Mouse (Mus musculus): ENCODE data around the gene Wnt6. TPM values are rescaled to one million over a fixed set of nuclear protein-coding genes. Genes with fewer than 3 reads are reported as not detected.
A peak's percentile ranks its signal among the peaks of the same experiment; 100 is the strongest.
"Not testable (repeated sequence)": the region's sequence is repeated elsewhere in the genome, so short reads cannot be mapped to it uniquely, and the experiment has no call there.

The Wnt6 gene
- total RNA-seq, 2 experiments from 2014 or later, result 0.35 to 0.46 TPM

DNA sequence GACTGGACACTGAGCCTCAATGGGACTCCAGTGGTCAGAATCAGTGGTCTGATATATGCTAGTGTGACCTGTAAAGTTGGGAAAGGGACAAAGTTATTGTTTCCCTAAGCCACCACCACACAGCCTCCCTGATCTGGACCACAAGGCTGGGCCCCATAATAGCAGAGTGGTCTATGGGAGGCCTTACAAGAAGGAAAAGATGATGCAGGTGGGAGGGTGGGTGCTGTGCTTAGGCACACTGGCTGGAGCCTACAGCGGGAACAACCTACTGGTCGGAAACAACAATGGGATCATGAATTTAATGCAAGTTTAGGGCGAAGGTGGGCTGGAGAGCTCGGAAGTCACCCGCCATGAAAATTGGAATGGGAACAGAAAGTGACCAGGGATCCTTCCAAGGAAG is 34.2 kb downstream of the Wnt6 start:
- DNase-seq (ENCODE audit: low spot score in 2 of 2), result no peak

DNA sequence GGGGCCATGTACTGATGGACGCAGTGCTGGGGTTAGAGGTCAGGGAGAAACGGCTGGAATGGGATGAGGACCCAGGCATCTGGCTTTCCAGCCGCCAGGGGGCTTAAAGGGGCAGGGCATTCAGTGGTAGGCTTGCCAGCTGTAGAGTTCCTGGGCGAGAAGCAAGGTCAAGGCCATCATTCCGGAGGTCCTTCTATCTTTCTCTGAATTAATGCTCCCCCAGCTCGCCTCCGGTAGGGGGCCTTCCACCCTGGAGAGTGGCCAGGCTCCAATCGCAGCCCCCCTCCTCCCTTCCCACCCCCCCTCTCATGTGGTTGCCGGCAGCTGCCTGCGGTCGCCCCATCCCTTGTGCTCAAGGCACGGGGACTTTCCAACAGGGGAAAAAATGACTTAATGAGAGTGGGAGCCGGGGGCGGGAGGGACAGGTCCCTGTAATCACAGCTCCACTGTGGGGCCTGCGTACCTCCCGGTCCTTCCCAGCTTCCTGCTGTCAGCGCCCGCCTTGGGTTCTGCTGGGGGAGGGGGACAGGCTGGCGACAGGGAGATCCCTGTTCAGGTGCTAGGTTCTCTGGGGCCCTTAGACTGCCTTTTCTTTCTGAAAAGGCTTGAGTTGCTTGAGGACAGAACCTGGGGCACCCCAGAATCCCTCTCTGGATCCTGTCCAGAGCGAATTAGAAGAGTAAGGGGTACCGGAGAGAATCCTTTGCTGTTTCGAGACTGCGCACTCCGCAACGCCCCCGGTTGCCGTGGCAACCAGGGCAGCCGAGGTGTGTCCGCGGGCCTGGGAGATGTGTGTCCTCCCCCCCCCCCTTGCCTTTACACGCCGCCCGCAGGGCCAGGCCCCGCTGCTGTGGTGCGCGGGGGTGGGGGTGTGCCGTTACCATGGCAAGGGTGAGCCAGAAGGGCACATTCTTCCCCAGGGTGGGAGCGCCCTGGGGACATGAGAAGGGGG is 34.9 kb downstream of the Wnt6 start:
- peak in 1 of 2 experiments; percentile 70 for DNase-seq (ENCODE audit: low spot score in 2 of 2)

DNA sequence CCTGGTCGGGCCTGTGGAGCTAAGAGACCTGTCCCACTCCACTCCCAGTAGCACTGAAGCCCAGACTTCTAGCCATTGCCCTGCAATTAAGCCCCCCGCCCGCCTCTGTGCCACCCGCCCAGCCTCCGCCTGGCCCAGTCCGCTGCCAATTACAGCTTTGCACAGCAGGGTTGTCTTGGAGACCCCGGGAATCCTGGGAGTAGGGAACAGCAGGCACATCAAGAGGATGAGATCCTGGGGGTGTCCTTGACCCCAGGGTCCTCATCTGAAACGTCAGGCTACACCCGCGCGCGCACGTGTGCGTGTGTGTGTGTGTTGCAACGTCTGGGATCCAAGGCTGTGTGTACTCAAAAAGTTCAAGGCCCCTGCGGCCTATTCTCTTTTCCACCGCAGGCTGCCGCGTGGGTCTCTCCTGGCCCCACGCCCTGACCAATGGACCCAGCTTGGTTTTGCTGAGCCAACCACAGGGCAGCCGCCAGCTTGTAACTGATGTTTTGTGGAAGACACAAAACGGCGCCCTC is 35.9 kb downstream of the Wnt6 start:
- DNase-seq (ENCODE audit: low spot score in 2 of 2), result no peak

DNA sequence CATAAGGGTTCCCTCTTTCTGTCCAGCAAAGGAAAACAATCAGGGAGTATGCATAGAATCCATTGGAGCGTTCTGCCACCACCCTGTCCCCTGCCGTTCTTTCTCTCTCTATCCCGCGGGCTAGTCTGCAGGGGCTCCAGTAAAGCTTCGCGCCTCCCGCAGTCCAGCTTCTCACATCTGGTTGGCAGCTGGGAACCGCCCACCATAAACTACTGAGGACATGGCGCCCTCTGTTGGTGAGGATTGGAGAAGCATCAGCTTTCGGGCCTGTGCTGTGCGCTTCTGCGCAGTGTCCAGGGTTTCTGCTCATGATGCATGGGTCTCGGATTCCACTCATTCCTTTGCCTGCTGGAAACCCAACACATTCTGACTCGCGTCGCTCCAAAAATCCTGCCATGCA is 36.4 kb downstream of the Wnt6 start:
- DNase-seq (ENCODE audit: low spot score in 2 of 2), result peak; percentile 79 to 92

DNA sequence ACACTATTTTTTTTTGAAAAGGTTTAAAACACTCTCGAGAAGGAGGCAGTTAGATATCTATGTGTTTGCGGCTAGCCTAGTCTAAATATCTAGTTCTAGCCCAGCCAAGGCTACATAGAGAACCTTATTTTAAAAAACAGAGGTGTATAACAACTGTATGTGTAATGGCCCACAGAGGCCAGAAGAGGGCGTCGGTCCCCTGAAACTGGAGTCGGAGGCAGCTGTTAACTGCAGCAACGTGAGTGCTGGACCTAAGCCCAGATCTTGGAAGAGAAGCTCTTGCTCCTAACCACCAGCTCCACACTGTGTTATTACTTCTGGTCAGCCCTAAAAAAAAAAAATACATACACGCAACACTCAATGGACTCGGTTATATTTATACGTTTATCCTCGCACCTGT is 37.3 kb downstream of the Wnt6 start:
- no peak for DNase-seq (ENCODE audit: low spot score in 2 of 2)

DNA sequence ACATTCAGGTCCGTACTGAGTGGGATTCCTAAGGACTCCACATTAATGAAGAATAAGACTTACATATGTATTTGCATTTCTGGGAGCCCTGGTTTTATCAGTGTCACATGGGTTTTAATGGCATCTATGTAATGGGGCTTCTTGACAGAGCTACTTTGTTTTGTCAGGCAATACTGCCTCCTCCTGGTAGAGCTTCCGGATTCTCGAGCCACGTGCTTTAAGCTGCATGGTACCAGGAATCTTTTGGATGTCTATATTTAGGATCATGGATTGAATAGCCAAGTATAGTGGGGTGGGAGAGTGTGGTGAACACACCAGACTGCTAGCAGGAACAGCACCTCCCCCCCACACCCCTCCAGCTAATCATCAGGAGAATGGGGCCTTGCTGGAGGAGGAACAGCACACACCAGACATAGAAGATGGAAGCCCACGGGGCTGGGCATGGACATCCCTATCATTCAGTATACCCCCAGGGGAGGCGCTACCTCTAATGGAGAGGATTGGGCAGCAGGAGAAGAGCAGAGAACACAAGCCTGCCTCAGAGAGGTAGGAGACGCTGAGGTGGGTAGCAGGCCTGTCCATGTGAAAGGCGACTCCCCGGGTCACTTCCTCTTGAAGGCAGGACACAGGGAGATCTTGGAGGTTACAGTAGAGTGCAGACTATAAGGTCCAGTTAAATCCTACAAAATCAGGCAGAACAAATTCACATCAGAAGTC is 43.4 kb downstream of the Wnt6 start:
- DNase-seq (ENCODE audit: low spot score in 2 of 2), result no peak

DNA sequence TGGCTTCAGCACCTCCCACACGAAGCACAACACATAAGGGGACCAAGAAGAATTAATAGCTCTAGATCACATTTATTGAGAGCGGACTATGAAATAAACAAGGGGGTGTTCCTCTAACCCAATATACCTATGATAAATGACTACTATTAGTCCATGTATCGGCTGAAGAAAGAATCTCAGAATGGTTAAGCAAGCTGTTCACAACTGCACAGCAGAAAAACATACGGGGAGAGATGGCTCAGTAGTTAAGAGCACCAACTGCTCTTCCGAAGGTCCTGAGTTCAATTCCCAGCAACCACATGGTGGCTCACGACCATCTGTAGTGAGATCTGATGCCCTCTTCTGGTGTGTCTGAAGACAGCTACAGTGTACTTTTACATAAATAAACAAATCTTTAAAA is 44.3 kb downstream of the Wnt6 start:
- DNase-seq (ENCODE audit: low spot score in 2 of 2), result not testable (repeated sequence)

DNA sequence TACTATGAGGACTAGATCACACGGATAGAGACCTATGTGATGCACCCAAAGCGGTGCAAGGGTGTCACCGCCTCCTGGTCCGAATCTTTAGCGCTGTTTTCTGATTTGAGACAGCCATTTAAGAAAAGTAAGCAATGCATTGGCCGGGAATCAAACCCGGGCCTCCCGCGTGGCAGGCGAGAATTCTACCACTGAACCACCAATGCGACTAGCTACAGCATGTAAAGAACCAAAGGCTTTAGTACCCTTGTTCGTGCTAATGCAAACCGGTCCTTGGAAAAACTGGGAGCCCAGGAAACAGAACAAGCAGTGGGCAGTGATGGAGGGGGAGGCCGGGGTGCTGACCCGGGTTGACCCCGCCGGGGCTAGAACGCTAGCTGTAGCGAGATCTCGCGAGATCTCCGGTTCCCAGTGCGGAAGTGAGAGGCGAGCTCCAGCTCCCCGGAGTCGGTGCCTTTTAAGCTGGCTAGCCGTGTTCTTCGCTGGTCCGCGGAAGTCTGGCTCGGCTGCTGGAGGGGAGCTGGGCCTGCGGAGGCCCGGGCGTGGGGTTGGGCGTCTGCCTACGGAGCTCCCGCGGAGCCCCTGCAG is 45.0 kb downstream of the Wnt6 start:
- peak; percentile 85 to 91 for DNase-seq (ENCODE audit: low spot score in 2 of 2)

DNA sequence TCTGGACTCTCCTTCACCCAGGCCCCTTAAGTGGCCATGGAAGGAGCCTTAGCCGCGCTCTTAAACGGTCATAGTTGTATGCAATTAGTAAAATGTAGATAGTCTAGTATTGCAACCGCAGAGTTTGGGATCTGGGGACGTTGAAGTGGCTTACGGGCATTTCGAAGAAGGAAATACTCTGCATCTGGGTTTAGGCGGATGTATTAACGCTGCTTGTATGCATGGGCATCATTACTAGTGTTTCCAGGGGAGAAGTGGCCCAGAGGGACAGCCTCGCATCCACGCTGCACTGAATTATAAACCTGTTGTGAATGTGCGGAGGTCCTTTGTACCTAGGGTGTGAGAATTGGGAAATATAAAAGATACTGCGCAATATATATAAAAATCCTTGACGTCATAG is 45.5 kb downstream of the Wnt6 start:
- DNase-seq (ENCODE audit: low spot score in 2 of 2), result no peak

DNA sequence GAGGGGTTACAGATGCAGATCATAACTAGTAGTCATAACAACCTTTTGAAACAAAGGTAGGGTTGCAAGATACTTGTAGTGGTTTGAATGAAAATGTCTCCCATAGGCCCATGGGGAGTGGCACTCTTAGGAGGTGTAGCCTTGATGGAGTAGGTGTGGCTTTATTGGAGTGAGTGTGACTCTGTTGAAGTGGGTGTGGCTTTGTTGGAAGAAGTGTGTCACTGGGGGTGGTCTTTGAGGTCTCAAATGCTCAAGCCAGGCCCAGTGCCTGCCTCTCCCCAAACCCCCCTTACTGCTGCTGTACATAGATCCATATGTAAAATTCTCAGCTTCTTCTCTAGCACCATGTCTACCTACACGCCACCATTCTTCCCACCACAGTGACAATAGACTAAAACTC is 46.8 kb downstream of the Wnt6 start:
- DNase-seq (ENCODE audit: low spot score in 2 of 2), result no peak

DNA sequence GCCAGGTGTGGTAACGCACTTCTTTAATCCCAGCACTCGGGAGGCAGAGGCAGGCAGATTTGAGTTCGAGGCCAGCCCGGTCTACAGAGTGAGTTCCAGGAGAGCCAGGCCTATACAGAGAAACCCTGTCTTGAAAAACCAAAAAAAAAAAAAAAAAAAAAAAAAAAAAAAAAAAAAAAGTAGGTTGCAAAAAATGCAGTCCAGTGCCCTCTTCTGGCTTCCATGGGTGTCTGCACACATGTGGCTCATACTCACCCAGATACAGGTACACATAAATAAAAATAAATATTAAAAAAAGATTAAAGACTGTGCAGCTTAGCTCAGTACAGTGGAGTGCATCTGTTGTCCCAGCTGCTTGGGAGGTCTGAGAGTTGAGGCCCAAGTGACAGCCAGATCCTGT is 51.9 kb downstream of the Wnt6 start:
- DNase-seq (ENCODE audit: low spot score in 2 of 2), result not testable (repeated sequence)

DNA sequence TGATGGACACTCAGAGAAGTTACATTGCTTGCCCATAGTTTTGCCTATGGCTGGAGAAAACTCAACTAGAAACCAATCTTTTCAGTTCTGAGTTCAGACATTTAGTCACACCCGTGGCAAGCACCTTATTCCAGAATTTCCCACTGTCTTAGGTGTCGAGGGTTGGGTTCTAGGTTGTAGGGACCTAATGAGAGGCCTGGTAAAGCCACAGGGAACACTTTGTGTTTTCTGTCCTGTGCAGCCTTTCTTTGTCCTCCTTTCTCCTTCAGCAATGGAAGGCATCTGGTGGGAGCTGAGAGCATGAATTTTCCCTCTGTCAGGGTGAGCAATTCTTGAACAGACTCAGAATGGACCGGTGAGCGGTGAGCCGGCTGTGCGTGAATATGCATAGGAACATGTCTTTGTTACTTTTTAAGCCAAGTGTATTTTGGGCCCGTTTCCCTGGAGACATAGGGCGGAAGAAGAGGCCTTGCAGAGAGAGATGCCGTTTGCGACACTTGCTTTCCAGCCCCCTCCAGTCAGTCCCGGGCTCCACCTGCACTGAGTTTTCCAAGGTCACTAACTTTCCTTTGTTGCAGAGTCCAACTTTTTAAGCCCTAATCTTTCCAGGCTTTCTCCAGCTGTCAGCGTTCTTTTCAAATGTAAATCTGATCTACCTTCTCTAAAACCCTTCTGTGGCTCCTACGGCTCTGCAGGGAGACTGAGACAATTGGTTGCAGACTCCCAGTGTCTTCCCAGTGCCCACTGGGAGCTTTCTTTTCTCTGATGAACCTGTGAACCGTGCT is 53.0 kb downstream of the Wnt6 start:
- peak in 1 of 2 experiments; percentile 70 for DNase-seq (ENCODE audit: low spot score in 2 of 2)

DNA sequence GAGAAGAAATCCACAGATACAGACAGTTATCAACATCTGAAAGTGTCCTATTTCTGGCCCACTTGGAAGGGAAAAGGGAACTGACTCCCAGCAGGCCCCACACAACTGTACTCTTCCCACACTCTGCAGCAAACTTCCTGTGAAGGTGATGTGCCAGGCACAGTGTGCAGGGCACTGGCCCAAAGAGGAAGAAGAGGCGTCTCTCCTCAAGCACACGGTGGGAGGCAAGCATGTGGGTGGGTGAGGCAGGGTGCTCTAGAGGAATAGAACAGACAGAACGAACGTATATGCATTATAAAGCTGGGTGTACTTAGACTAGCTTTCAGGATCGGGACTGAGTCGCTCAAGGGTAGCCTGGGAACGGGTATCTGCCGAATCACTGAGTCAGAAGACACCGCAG is 58.4 kb downstream of the Wnt6 start:
- DNase-seq (ENCODE audit: low spot score in 2 of 2), result no peak

DNA sequence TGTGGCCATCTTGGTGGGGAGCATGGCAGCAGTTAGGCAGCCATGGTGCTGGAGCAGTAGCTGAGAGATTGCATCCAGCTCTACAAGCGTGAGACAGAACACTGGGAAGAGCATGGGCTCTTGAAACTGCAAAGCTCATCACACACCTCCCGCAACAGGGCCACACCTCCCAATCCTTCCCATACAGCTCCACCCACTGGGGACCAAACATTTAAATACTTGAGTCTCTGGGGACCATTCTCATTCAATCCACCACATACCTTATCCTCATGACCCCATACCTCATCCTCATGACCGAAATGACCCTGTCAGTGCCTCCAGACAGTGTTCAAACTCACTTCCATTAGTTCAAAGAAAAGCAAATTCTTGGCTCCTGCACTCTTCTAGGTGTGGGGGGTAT is 61.6 kb downstream of the Wnt6 start:
- DNase-seq (ENCODE audit: low spot score in 2 of 2), result no peak

Other genes with a start within 250 kb of the Wnt6 start
- 10 to 100 TPM; 19.5 to 22.5 TPM for gene Plcd4, start 229.0 kb upstream of the Wnt6 start, total RNA-seq (2021)
- 10 to 100 TPM; 22.7 to 27.4 TPM for gene Usp37, start 227.6 kb upstream of the Wnt6 start, total RNA-seq (2021)
- 10 to 100 TPM; 30.9 to 32.4 TPM for gene Zfp142, start 183.6 kb upstream of the Wnt6 start, total RNA-seq (2021)
- 10 to 100 TPM; 23.7 to 24.3 TPM for gene Bcs1l, start 183.6 kb upstream of the Wnt6 start, total RNA-seq (2021)
- 10 to 100 TPM; 57.5 to 66.2 TPM for gene Rnf25, start 170.5 kb upstream of the Wnt6 start, total RNA-seq (2021)
- 1 to 10 TPM; 3.4 to 5.6 TPM for gene Stk36, start 170.4 kb upstream of the Wnt6 start, total RNA-seq (2021)
- gene Ttll4, start 110.1 kb upstream of the Wnt6 start, total RNA-seq (2021), result 10 to 100 TPM; 23.0 to 25.0 TPM
- 1 to 10 TPM; 4.8 to 5.2 TPM for gene Cyp27a1, start 58.3 kb upstream of the Wnt6 start, total RNA-seq (2021)
- gene Prkag3, start 22.7 kb upstream of the Wnt6 start, total RNA-seq (2021), result under 1 TPM; 0.28 to 0.30 TPM
- gene Wnt10a, start 19.6 kb downstream of the Wnt6 start, total RNA-seq (2021), result 1 to 10 TPM; 3.4 to 3.7 TPM
- 100 to 1,000 TPM; 203 to 204 TPM for gene Cdk5r2, start 83.0 kb downstream of the Wnt6 start, total RNA-seq (2021)
- not detected for gene Fev, start 113.5 kb downstream of the Wnt6 start, total RNA-seq (2021)
- under 1 TPM in 1 of 2 experiments, not detected in 1; 0.48 TPM for gene Cryba2, start 121.3 kb downstream of the Wnt6 start, total RNA-seq (2021)
- gene Cfap65, start 163.7 kb downstream of the Wnt6 start, total RNA-seq (2021), result 1 to 10 TPM; 1.8 to 3.1 TPM
- under 1 TPM; 0.20 to 0.32 TPM for gene Ihh, start 179.8 kb downstream of the Wnt6 start, total RNA-seq (2021)